Mouse (Mus musculus) CH12.LX (cell line): Measurements from ENCODE around the gene Clcf1. TPM values are rescaled to one million over a fixed set of nuclear protein-coding genes. Genes with fewer than 3 reads are reported as not detected.
A peak's percentile ranks its signal among the peaks of the same experiment; 100 is the strongest.

ENCODE experiments used
- DNase-seq: peaks from one replicate; pipeline ENCODE4 v3.0.0-alpha.2; 2013; ENCODE audit errors: extremely low read depth
- H3K27ac ChIP-seq: 2 replicates; pipeline ENCODE4 v1.5.1; 2012; ENCODE audit warnings: low read depth, mild to moderate bottlenecking, control low read depth, moderate library complexity; ENCODE audit not compliant: insufficient read depth
- H3K27me3 ChIP-seq: replicated peaks from 2 replicates; pipeline ENCODE3; 2012; ENCODE audit warnings: inconsistent platforms
- H3K36me3 ChIP-seq, 2 experiments: replicated peaks in 1 of 2; 2 replicates each; pipeline versions ENCODE3 to v1.6.1; 2012; ENCODE audit warnings: inconsistent platforms in 1 of 2, low read length in 1 of 2, mild to moderate bottlenecking in 1 of 2, mixed read lengths in 1 of 2, moderate library complexity in 1 of 2; ENCODE audit not compliant: control insufficient read depth in 1 of 2, insufficient read depth in 1 of 2
- H3K4me1 ChIP-seq, 2 experiments: 2 replicates each; pipeline ENCODE4 v1.6.1; 2012; ENCODE audit warnings: inconsistent platforms in 1 of 2, moderate library complexity in 1 of 2; ENCODE audit not compliant: insufficient read depth in 2 of 2, control insufficient read depth in 1 of 2
- H3K4me2 ChIP-seq: 2 replicates; pipeline ENCODE4 v1.6.1; 2012; ENCODE audit warnings: low read depth, mild to moderate bottlenecking, control low read depth; ENCODE audit not compliant: poor library complexity, insufficient read depth, severe bottlenecking
- H3K4me3 ChIP-seq, 3 experiments: fragments of 150-350 bp in 1 of 3; sonication (generic) in 1 of 3; replicated peaks in 1 of 3; 2 replicates each; pipeline versions ENCODE3 to v1.5.1; 2011 to 2012; ENCODE audit warnings: low read depth in 2 of 3, low read length in 2 of 3, mild to moderate bottlenecking in 2 of 3, moderate library complexity in 2 of 3, control low read depth in 1 of 3, improper control_type of control experiment in 1 of 3, inconsistent platforms in 1 of 3, mixed read lengths in 1 of 3; ENCODE audit not compliant: poor library complexity in 1 of 3
- H3K79me2 ChIP-seq: replicated peaks from 2 replicates; pipeline ENCODE4 v1.6.1; 2012; ENCODE audit warnings: mild to moderate bottlenecking, moderate library complexity; ENCODE audit not compliant: control insufficient read depth, poor library complexity, insufficient read depth, severe bottlenecking; ENCODE audit errors: extremely low read depth
- H3K9ac ChIP-seq: 2 replicates; pipeline ENCODE4 v1.6.1; 2012; ENCODE audit warnings: low read depth, mild to moderate bottlenecking, control low read depth, moderate library complexity; ENCODE audit not compliant: insufficient read depth
- H3K9me3 ChIP-seq: replicated peaks from 2 replicates; pipeline ENCODE3; 2012; ENCODE audit warnings: low read length, inconsistent platforms, mixed read lengths
- CHD1 ChIP-seq: IDR thresholded peaks from 2 replicates; pipeline ENCODE4 v1.6.1; 2012; ENCODE audit warnings: low read depth, low read length, improper control_type of control experiment, inconsistent platforms
- CHD2 ChIP-seq: IDR thresholded peaks from 2 replicates; pipeline ENCODE4 v1.6.1; 2011; ENCODE audit warnings: low read length, improper control_type of control experiment
- CTCF ChIP-seq, 2 experiments: IDR thresholded peaks in 1 of 2; conservative IDR thresholded peaks in 1 of 2; 2 replicates each; pipeline ENCODE4 v1.5.1; 2011 to 2012; ENCODE audit warnings: low read depth in 2 of 2, low read length in 2 of 2, improper control_type of control experiment in 1 of 2, inconsistent platforms in 1 of 2, mild to moderate bottlenecking in 1 of 2, moderate library complexity in 1 of 2
- E2F4 ChIP-seq: IDR thresholded peaks from 2 replicates; pipeline ENCODE4 v1.6.1; 2011; ENCODE audit warnings: low read depth, low read length, improper control_type of control experiment; ENCODE audit not compliant: insufficient replicate concordance
- EP300 ChIP-seq: IDR thresholded peaks from 2 replicates; pipeline ENCODE4 v1.6.1; 2011; ENCODE audit warnings: low read length, improper control_type of control experiment
- ETS1 ChIP-seq: conservative IDR thresholded peaks from 2 replicates; pipeline ENCODE4 v1.6.1; 2012; ENCODE audit warnings: low read depth, mild to moderate bottlenecking, inconsistent platforms, low read length, improper control_type of control experiment, moderate library complexity
- GABPA ChIP-seq: IDR thresholded peaks from 2 replicates; pipeline ENCODE4 v1.6.1; 2012; ENCODE audit warnings: low read depth, low read length, improper control_type of control experiment, inconsistent platforms; ENCODE audit not compliant: insufficient replicate concordance
- HCFC1 ChIP-seq: IDR thresholded peaks from 2 replicates; pipeline ENCODE4 v1.6.1; 2012; ENCODE audit warnings: low read depth, mild to moderate bottlenecking, inconsistent platforms, low read length, improper control_type of control experiment
- JUND ChIP-seq: conservative IDR thresholded peaks from 2 replicates; pipeline ENCODE4 v1.6.1; 2011; ENCODE audit warnings: low read depth, low read length, improper control_type of control experiment
- KAT2A ChIP-seq: IDR thresholded peaks from 2 replicates; pipeline ENCODE4 v1.6.1; 2012; ENCODE audit warnings: low read length, improper control_type of control experiment, inconsistent platforms; ENCODE audit not compliant: insufficient replicate concordance
- MAFK ChIP-seq: IDR thresholded peaks from 2 replicates; pipeline ENCODE4 v1.6.1; 2011; ENCODE audit warnings: low read length, improper control_type of control experiment; ENCODE audit not compliant: insufficient replicate concordance
- MAX ChIP-seq: IDR thresholded peaks from 2 replicates; pipeline ENCODE4 v1.6.1; 2011; ENCODE audit warnings: low read length, improper control_type of control experiment
- MAZ ChIP-seq: IDR thresholded peaks from 2 replicates; pipeline ENCODE4 v1.6.1; 2012; ENCODE audit warnings: low read depth, mild to moderate bottlenecking, inconsistent platforms, low read length, improper control_type of control experiment, moderate library complexity
- MEF2A ChIP-seq: IDR thresholded peaks from 2 replicates; pipeline ENCODE4 v1.6.1; 2014; ENCODE audit warnings: low read depth, mild to moderate bottlenecking, inconsistent platforms, low read length, improper control_type of control experiment, borderline replicate concordance
- MXI1 ChIP-seq: IDR thresholded peaks from 2 replicates; pipeline ENCODE4 v1.6.1; 2011; ENCODE audit warnings: mild to moderate bottlenecking, low read depth, low read length, improper control_type of control experiment
- MYC ChIP-seq: IDR thresholded peaks from 2 replicates; pipeline ENCODE4 v1.6.1; 2011; ENCODE audit warnings: low read depth, mild to moderate bottlenecking, improper control_type of control experiment, low read length
- NELFE ChIP-seq: IDR thresholded peaks from 2 replicates; pipeline ENCODE4 v1.6.1; 2011; ENCODE audit warnings: low read depth, low read length, improper control_type of control experiment
- NRF1 ChIP-seq: IDR thresholded peaks from 2 replicates; pipeline ENCODE4 v1.6.1; 2014; ENCODE audit warnings: low read depth, mild to moderate bottlenecking, inconsistent platforms, low read length, improper control_type of control experiment, moderate library complexity
- PAX5 ChIP-seq: IDR thresholded peaks from 2 replicates; pipeline ENCODE4 v1.6.1; 2012; ENCODE audit warnings: low read length, inconsistent platforms, mixed read lengths
- POLR2AphosphoS2 ChIP-seq: IDR thresholded peaks from 2 replicates; pipeline ENCODE4 v1.6.1; 2011; ENCODE audit warnings: low read depth, low read length, improper control_type of control experiment
- RAD21 ChIP-seq: IDR thresholded peaks from 2 replicates; pipeline ENCODE4 v1.6.1; 2011; ENCODE audit warnings: low read depth, mild to moderate bottlenecking, low read length, improper control_type of control experiment, moderate library complexity
- SIN3A ChIP-seq: IDR thresholded peaks from 2 replicates; pipeline ENCODE4 v1.6.1; 2012; ENCODE audit warnings: low read length, improper control_type of control experiment, inconsistent platforms
- TCF12 ChIP-seq: IDR thresholded peaks from 2 replicates; pipeline ENCODE4 v1.6.1; 2014; ENCODE audit warnings: low read depth, mild to moderate bottlenecking, inconsistent platforms, low read length, improper control_type of control experiment
- UBTF ChIP-seq: IDR thresholded peaks from 2 replicates; pipeline ENCODE4 v1.6.1; 2012; ENCODE audit warnings: low read depth, mild to moderate bottlenecking, inconsistent platforms, low read length, improper control_type of control experiment, moderate library complexity
- USF1 ChIP-seq: IDR thresholded peaks from 2 replicates; pipeline ENCODE4 v1.6.1; 2014; ENCODE audit warnings: low read depth, mild to moderate bottlenecking, inconsistent platforms, low read length, improper control_type of control experiment
- USF2 ChIP-seq: conservative IDR thresholded peaks from 2 replicates; pipeline ENCODE4 v1.6.1; 2011; ENCODE audit warnings: low read depth, low read length, improper control_type of control experiment
- ZC3H11A ChIP-seq: IDR thresholded peaks from 2 replicates; pipeline ENCODE4 v1.6.1; 2012; ENCODE audit warnings: low read depth, mild to moderate bottlenecking, inconsistent platforms, low read length, improper control_type of control experiment
- ZKSCAN1 ChIP-seq: IDR thresholded peaks from 2 replicates; pipeline ENCODE4 v1.6.1; 2012; ENCODE audit warnings: low read depth, inconsistent platforms, low read length, improper control_type of control experiment, borderline replicate concordance
- ZMIZ1 ChIP-seq: IDR thresholded peaks from 2 replicates; pipeline ENCODE4 v1.6.1; 2012; ENCODE audit warnings: low read depth, mild to moderate bottlenecking, inconsistent platforms, low read length, improper control_type of control experiment
- ZNF384 ChIP-seq: IDR thresholded peaks from 2 replicates; pipeline ENCODE4 v1.6.1; 2012; ENCODE audit warnings: low read depth, low read length, improper control_type of control experiment, inconsistent platforms
- dilution Hi-C: fragments of 300-500 bp; cut with MboI; formaldehyde crosslinking; loops from 2 replicates; pipeline ENCODE4 v1.14.3; 2020; ENCODE audit warnings: low sequenced_read_pairs; ENCODE audit not compliant: extremely low pct_unique_long_range_greater_than_20kb, extremely low pct_ligation_motif_present
- in situ Hi-C: fragments of 300-500 bp; cut with MboI; formaldehyde crosslinking; loops from 3 replicates; pipeline ENCODE4 v1.14.3; 2019; ENCODE audit warnings: low sequenced_read_pairs, low pct_ligation_motif_present, low pct_unique_long_range_greater_than_20kb, mixed read lengths
- polyA plus RNA-seq: library from polyadenylated mRNA; unstranded; fragments of >175 nt; gene quantifications from 2 replicates; pipeline ENCODE4 v1.2.1, GENCODE M21; 2012; ENCODE audit warnings: low read depth; ENCODE audit not compliant: insufficient read length
- total RNA-seq, 2 experiments: library from RNA; depleted of rRNA; stranded (reverse); fragments of 300-350 nt in 1 of 2; fragments of >200 nt in 1 of 2; gene quantifications; 2 replicates each; pipeline ENCODE4 v1.2.3; 2012 to 2014

The Clcf1 gene
- total and polyA plus RNA-seq, 3 experiments: 0.09 to 1.0 (median 0.28) TPM

- dilution Hi-C loops (no loop called here), in situ Hi-C loops (no loop called here)
- peaks cover 26 to 67% of the 10 kb centered on the region in 2 experiments for H3K4me1 ChIP-seq
Measured at GRCm38 (mm10) chr19:4189051-4189620, 24.9 kb upstream of the Clcf1 start.

DNA sequence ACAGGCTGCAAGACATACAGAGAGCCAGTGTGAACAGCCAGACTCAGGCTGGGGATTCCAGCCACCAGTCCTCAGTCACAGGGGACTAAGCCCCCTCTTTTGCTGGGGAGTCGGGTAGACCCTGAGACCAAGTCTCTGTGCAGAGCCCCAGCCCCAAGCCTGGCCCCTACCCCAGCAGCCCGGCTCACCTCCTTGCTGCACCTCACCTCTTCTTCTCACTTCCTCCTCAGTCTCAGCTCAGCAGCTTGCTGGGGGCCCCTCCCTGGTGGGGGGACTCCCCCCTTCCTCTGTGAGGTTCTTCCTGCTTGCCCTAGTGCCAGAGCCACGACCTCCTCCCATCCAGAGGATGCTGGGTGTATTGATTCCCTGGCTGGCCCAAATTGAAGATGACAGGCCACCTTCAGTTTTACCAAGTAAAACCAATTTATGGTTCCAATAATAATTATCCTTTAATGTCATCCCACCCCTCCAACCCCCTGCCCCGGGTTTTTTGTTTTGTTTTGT lies 23.2 kb upstream of the Clcf1 start, which contains the start of gene Tbc1d10c:
Gene Tbc1d10c, minus strand, starts transcription at position 454 of the 504 bp plus-strand sequence.
- peak within 1 kb of the TSS; percentile 70 for H3K4me2 ChIP-seq
- H3K27me3 ChIP-seq: no peaks in the 10 kb centered on the region
- H3K36me3 ChIP-seq: peaks cover 48 to 63% of the 10 kb centered on the region in 2 experiments
- DNase-seq: peak; percentile 88
- in situ Hi-C loops: no loop called here
- dilution Hi-C loops: no loop called here
- H3K9ac ChIP-seq: peak within 1 kb of the TSS; percentile 74
- no peaks in the 10 kb centered on the region for H3K9me3 ChIP-seq
- peak within 1 kb of the TSS; percentile 86 to 89 (median 87) for H3K4me3 ChIP-seq
- peaks cover 46% of the 10 kb centered on the region for H3K79me2 ChIP-seq
- peaks cover 19 to 65% of the 10 kb centered on the region in 2 experiments for H3K4me1 ChIP-seq
- H3K27ac ChIP-seq: peak within 1 kb of the TSS; percentile 82
- no peak for TF ChIP-seq MYC
- no peak for TF ChIP-seq JUND
- peak; percentile 99 for TF ChIP-seq MXI1
- no peak; the same call in 1 of the 2 replicates for TF ChIP-seq ZNF384
- no peak for TF ChIP-seq ZC3H11A
- TF ChIP-seq ETS1: peak; percentile 47; the same call in 1 of the 2 replicates
- TF ChIP-seq ZKSCAN1: no peak
- TF ChIP-seq USF1: no peak
- TF ChIP-seq ZMIZ1: no peak
- TF ChIP-seq UBTF: 0 out of 2 replicates have a peak, but pooled peaks have one; percentile 23
- no peak for TF ChIP-seq E2F4
- peak; percentile 69 for TF ChIP-seq MEF2A
- no peak; the same call in 1 of the 2 replicates for TF ChIP-seq RAD21
- TF ChIP-seq NRF1: no peak; the same call in 1 of the 2 replicates
- TF ChIP-seq USF2: no peak
- TF ChIP-seq NELFE: no peak
- no peak for TF ChIP-seq CHD1
- TF ChIP-seq HCFC1: peak; percentile 30; the same call in 1 of the 2 replicates
- peak; percentile 64; the same call in 1 of the 2 replicates for TF ChIP-seq CHD2
- TF ChIP-seq PAX5: no peak
- peak; percentile 80 for TF ChIP-seq EP300
- TF ChIP-seq KAT2A: no peak
- no peak for TF ChIP-seq MAFK
- TF ChIP-seq SIN3A: peak; percentile 80; the same call in 1 of the 2 replicates
- TF ChIP-seq POLR2AphosphoS2: no peak
- TF ChIP-seq MAZ: peak; percentile 98
- no peak for TF ChIP-seq GABPA
- peak; percentile 69; the same call in 1 of the 2 replicates for TF ChIP-seq TCF12
- TF ChIP-seq MAX: 0 out of 2 replicates have a peak, but pooled peaks have one; percentile 3

More at GRCm38 (mm10) chr19:4189051-4189620, 24.9 kb upstream of the Clcf1 start:
- peak overlapping the region; percentile 20 to 86 (median 33) for H3K4me3 ChIP-seq
- DNase-seq: no peak
- H3K4me2 ChIP-seq: peak overlapping the region; percentile 37
- no peaks in the 10 kb centered on the region for H3K9me3 ChIP-seq
- peaks cover 41% of the 10 kb centered on the region for H3K79me2 ChIP-seq
- no peaks in the 10 kb centered on the region for H3K27me3 ChIP-seq
- peak overlapping the region; percentile 1; the same call in 1 of the 2 replicates for H3K27ac ChIP-seq
- peak overlapping the region; percentile 34; the same call in 1 of the 2 replicates for H3K9ac ChIP-seq
- peaks cover 48 to 63% of the 10 kb centered on the region in 2 experiments for H3K36me3 ChIP-seq
- TF ChIP-seq ZC3H11A: no peak
- TF ChIP-seq CTCF (conservative IDR thresholded peaks at IDR 0.05 in 1 of 2, IDR thresholded peaks at IDR 0.05 in 1 of 2; ENCODE audit: low read depth in 2 of 2, low read length in 2 of 2): no peak
- TF ChIP-seq KAT2A: no peak
- no peak for TF ChIP-seq POLR2AphosphoS2
